In genomic region chr13:97705926-97706325, GRCm38 (mm10) we compare ENCODE assay signal across 16 mouse cellular contexts. TPM values are rescaled to one million over a fixed set of nuclear protein-coding genes. Genes with fewer than 3 reads are reported as not detected.
DNase-seq lines count a peak whose midpoint lies in the region; ATAC-seq lines count a peak whose summit lies in the region.
"Had no signal": no experiment of that assay in that cellular context is flagged by ENCODE, and none has a peak within 500 bp of the region (broad histone marks: within the 10 kb centered on the region; RNA-seq: fewer than 3 reads in every experiment).

No protein-coding gene starts in this region.

- H3K36me3 ChIP-seq in midbrain, embryonic 16.5 days (ENCODE audit: control insufficient read depth, insufficient read depth, low read length), result no peaks in the 10 kb centered on the region
- H3K36me3 ChIP-seq: heart, embryonic 13.5 days; limb, embryonic 15.5 days had no signal

- 97% methylated on average over 5 of the region's 5 CpGs for WGBS in midbrain, embryonic 16.5 days

- H3K9me3 ChIP-seq in midbrain, embryonic 16.5 days (replicated peaks; ENCODE audit: control insufficient read depth, low read length, poor library complexity, severe bottlenecking), result no peaks in the 10 kb centered on the region
- H3K9me3 ChIP-seq: limb, embryonic 15.5 days had no signal

- no peak overlapping the region for H3K27ac ChIP-seq in midbrain, embryonic 16.5 days (ENCODE audit: low read length)
- H3K27ac ChIP-seq: heart, embryonic 13.5 days; limb, embryonic 15.5 days had no signal

- DNase-seq in frontal cortex, postnatal 36 days (ENCODE audit: low spot score in 2 of 2), result peak; percentile 71 to 83
- DNase-seq in layer of hippocampus, postnatal 36 days, result peak; percentile 27 to 39
- peak; percentile 75 to 76 for DNase-seq in right cerebral cortex, adult 2 months (ENCODE audit: low spot score in 2 of 2)
- DNase-seq in MN1 (ENCODE audit: low spot score), result no peak
- DNase-seq in kidney, postnatal 10 days, result no peak
- DNase-seq: cerebellum, postnatal 10 days; kidney, adult 8-10 months; kidney, postnatal 4 days; liver, postnatal 0 days; lung, postnatal 14 days; thymus, adult 18-20 months had no signal

- no peaks in the 10 kb centered on the region for H3K4me1 ChIP-seq in midbrain, embryonic 16.5 days (ENCODE audit: control insufficient read depth, insufficient read depth, low read length)

- H3K4me3 ChIP-seq in midbrain, embryonic 16.5 days (ENCODE audit: low read depth, low read length), result no peak overlapping the region
- H3K4me3 ChIP-seq: heart, embryonic 13.5 days; limb, embryonic 15.5 days had no signal

- H3K9ac ChIP-seq in midbrain, embryonic 16.5 days (ENCODE audit: low read depth, low read length), result no peak overlapping the region
- H3K9ac ChIP-seq: heart, embryonic 13.5 days; limb, embryonic 15.5 days; liver, postnatal 0 days had no signal

- H3K4me2 ChIP-seq in midbrain, embryonic 16.5 days (ENCODE audit: low read length), result no peak overlapping the region
- H3K4me2 ChIP-seq: heart, embryonic 13.5 days; limb, embryonic 15.5 days had no signal

- ATAC-seq in frontal cortex, adult (ENCODE audit: low TSS enrichment), result peak; percentile 95
- ATAC-seq in midbrain, embryonic 16.5 days, result no peak
- no peak for ATAC-seq in CD4-positive, CD25-positive, alpha-beta regulatory T cell, adult 4 months
- ATAC-seq: liver, postnatal 0 days had no signal

- H3K27me3 ChIP-seq in midbrain, embryonic 16.5 days (ENCODE audit: control insufficient read depth, insufficient read depth, low read depth, low read length), result no peaks in the 10 kb centered on the region
- H3K27me3 ChIP-seq: heart, embryonic 13.5 days; limb, embryonic 15.5 days had no signal

RNA-seq across cellular contexts. Expression of gene Gm10260, which starts 54.5 kb away (rescaled TPM):
- total RNA-seq in layer of hippocampus, postnatal 36 days (2021), result 10 to 100 TPM; 76.5 to 84.1 TPM
- polyA plus RNA-seq in midbrain, embryonic 16.5 days (2015; fragmentation: Nextera tagmentation; extraction: Ambion mirVana), result 3.6 and 4.0 TPM in 2 replicates
- polyA plus RNA-seq in CD4-positive, CD25-positive, alpha-beta regulatory T cell, adult 4 months (2017; shearing (Covaris generic)), result 10 to 100 TPM; 25.5 to 27.3 TPM

Comparison
In these comparisons a context has a peak if more than half of its experiments do, and no peak if none do; other contexts are left out.
1. DNase-seq: peak in frontal cortex, postnatal 36 days (2 of 2), layer of hippocampus, postnatal 36 days (2 of 2) and right cerebral cortex, adult 2 months (2 of 2); none in MN1 (single experiment) and kidney, postnatal 10 days (single experiment).